Mouse (Mus musculus) right cerebral cortex, adult 2 months (tissue): ENCODE data around the gene Polr2e.
"Not testable (repeated sequence)": the region's sequence is repeated elsewhere in the genome, so short reads cannot be mapped to it uniquely, and the experiment has no call there.

Source experiments
- DNase-seq, 2 experiments: peaks; one replicate each; pipeline ENCODE4 v3.0.0; 2021 to 2022; ENCODE audit warnings: low spot score in 2 of 2

Gene Polr2e

DNA sequence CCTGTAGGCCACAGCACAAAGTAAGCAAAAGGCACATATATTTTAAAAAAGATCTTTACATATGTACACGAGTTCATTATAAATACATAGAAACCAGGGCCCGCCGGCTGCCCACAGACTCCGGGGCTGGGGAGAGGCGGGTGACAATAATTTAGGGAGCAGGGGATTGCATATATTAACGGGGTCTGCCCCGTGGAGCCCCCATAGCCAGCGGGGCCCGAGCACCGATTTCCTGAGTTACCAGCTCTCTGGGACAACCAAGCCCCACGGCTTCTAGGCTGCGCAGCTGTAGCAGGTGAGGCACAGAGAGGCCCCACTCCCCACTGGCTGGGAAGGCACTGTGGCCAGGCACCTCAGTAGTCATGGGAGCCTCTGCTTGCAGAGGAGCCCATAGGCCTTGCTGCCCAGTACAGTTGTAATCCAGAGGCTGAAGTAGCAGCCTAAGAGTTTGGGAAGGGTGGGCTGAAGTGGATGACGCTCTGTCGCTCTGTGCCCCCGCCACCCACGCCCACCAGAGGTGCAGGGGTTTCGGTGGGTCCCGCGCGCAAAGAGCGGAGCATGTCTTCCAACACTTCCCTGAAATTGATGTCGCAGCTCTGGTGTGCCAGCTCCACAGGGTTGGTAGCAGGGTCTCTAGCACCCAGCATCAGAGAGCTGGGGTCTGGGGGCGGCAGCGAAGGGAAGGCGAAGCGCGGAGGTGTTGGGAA lies 17.5 kb upstream of the Polr2e start:
- DNase-seq = no peak

DNA sequence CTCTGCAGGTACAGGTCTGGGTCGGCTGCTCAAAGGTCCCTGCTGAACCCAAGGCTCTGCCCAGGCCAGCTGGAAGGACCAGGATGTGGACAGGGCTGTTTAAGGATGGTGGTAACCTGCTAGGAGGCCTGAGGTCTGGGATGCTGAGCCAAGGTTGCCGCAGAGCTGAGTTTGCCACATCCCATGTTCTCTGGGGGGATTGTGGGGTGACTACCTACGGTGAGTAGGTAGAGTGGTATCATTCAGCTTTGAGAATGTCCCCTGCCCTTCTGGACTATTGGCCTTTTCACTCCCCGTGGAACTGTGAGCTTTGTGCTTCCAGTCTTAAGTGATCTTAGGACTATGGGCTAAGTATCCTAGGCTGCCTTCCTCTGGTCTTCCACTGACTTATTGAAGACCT lies 16.9 kb upstream of the Polr2e start:
- no peak for DNase-seq

DNA sequence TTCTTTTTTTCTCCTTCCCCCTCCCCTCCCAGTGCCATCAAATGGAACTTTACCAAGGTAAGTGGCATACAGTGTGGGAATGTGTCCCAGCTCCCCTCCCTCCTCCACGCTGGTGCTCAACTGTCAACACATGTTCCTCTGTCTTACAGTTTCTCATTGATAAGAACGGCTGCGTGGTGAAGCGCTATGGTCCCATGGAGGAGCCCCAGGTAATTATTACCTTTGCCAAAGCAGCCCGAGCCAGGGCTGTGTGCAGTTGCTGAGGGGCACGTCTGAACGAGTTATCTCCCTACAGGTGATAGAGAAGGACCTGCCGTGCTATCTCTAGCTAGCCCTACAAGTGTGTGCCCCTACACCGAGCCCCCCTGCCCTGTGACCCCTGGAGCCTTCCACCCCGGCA lies 16.3 kb upstream of the Polr2e start:
- DNase-seq = no peak

DNA sequence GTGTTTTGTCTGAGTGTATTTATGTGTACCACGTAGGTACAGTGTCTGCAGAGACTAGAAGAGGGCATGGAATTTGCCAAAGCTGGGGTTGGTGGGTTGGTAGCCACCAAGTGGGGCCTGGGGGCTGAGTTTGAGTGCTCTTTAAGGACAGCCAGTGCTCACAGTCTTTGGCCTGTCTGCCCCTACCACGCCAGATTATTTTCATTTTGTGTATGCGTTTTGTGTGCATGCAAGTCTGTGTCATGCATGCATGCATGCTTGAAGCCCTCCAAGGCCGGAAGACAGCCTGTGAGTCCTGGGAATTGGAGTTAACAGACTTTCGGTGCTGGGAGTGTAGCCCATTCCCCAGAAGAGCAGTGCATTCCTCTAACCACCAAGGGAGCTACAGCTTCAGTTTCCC lies 15.8 kb upstream of the Polr2e start:
- no peak for DNase-seq

DNA sequence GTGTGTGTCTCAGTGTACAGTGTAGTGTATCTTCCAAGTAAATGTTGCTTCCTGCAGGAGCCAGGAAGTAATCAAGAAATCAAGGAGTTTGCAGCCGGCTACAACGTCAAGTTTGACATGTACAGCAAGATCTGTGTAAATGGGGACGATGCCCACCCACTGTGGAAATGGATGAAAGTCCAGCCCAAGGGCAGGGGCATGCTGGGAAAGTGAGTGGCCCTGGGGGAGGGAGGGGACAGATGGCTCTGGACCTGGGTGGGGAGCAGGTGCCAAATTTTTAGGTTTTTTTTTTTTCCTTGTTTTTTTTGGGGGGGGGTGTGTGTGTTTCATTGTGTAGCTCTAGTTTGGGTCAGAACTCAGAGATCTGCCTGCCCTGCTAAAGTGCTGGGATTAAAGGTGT lies 15.3 kb upstream of the Polr2e start:
- not testable (repeated sequence) for DNase-seq

DNA sequence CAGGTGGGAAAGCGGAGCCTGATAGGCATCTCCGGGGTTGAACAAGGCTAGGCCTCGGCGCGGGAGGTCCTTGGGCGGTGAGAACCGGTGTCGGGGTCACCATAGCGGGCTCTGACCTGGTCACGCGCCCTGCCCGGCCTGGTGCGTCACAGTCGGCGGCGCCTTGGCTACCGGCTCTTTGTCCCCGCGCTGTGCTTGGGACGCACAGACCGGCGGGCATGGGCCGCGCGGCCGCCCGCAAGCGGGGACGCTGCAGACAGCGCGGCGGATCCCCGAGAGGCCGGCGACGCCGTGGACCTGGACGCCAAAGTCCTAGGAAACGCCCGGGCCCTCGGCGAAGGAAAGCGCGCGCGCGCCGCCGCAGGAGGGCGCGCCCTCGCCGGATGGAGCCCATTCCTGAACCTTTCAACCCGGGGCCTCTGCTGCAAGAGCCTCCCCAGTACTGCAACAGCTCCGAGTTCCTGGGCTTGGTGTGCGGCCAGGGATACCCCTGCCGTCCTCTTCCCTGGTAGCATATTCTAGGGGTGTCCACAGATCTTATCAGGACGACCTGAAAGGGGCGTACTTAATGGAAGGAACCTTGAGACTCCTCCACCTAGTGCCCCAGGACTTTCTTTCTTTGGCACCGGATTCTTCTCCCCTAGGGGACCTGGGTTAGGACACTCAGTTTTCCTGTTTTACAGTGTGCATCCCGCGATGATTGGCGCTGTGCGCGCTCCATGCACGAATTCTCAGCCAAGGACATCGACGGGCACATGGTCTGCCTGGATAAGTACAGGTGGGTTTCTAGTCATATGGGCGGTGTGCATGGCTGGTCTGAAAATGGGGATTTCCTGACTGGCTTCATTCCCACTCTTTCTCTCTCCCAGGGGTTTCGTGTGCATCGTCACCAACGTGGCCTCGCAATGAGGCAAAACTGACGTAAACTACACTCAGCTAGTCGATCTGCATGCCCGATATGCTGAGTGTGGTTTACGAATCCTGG lies 14.5 kb upstream of the Polr2e start:
- peak; percentile 49 to 59 for DNase-seq

DNA sequence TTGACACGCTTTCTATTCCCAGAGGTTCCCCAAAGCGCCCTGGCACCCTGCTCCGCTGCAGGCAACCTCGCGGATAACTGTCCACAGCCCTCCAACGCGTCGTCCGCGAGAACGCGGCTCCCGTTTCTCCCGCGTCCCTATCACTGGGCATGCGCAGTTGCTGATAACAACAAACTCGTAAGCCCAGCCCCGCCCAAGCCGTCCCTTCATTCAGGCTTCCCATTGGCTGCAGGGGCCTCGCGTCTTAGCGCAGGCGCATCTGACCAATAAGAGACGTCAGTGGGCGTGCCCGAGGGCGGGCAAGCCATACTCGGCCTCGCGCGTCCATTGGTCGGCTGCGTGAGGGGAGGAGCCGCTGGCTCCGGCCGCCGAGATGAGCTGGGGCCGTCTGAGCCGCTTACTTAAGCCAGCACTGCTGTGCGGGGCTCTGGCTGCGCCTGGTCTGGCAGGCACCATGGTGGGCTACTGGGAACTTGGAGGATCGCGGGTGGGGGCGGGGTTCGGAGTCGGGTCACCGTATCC lies 13.7 kb upstream of the Polr2e start:
- DNase-seq = peak; percentile 100

DNA sequence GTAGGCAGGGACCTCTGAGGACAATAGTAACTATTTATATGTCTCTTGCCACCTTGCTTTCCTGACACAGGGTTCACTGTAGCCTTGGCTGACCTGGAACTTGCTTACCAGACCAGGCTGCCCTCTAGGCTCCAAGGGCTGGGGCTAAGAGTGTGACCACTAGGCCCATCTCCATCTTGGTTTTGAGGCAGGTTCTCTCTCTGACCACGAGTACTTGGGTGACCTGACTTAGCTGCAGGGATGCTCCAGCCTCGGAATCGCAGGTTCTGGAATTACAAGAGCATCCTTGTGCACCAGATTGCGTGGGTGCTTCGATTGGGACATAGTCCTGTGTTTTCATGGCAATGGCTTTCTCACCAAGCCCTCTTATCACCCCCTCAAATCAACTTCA lies 12.8 kb upstream of the Polr2e start:
- DNase-seq = no peak

DNA sequence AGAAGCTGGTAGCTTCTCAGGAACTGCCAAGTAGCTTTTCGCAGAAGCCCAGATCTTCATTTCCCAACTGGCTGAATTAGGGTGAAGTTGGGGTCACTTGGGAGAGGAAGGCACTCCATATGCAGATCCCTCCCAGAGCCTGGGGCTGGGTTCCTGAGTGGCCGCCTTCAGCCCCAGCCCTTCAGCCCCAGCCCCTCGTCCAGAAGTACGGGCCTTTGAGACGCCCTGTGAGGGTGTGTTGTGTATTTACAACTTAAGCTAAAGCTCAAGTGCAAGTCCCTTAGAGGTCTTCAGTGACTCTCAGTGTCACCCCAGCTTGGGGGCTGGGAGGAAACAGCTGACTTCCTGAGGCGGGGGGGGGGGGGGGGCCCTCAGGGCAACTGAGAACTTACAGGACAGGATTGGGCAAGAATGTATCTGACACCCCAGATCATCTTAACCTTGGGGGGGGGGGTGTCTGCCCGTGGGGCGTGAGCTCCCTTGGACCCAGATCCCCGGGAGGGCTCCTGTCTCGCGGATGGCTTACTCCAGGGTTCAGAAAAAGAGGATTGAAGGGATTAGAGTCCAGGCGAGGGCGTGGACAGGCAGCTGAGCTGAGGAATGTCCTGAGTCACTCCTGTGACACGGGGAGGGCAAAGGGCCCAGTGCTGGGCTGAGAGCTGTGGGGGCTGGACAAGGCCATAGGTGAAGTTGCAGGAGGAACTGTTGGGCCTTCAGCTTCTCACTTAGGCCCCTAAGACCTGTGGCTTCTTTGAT lies 12.2 kb upstream of the Polr2e start:
- DNase-seq = no peak

DNA sequence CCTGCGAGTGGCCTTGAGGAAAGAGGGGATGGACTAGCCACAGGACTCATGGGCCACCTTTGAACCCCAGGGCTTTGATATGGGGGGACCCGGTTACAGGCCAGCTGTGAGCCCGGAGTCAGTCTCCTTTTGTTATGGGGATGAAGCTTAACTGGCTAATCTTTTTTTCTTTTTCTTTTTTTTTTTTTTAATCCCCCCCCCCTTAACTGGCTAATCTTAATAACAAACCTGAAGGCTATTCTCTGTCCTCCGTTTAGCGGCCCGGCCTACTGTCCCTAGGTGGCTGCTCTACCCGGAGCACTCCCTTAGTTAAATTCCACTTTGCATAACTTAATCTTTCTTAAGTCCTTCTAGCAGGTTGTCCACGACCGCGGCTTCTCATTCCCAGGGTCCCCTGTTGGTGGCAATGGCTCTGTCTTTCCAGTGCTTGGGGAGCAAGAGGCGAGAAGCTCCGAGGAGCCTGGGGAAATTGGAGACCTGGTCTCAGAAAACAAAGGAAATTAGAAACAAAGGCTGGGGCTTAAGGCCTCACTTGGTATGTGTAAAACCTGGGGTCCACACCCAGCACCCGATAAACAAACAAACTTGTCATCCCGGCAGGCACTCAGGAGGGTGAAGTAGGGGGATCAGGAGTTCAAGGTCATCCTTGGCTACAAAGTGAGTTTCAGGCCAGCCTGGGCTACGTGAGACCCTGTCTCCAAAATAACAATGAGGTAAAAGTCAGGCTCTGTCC lies 11.5 kb upstream of the Polr2e start:
- DNase-seq = no peak

DNA sequence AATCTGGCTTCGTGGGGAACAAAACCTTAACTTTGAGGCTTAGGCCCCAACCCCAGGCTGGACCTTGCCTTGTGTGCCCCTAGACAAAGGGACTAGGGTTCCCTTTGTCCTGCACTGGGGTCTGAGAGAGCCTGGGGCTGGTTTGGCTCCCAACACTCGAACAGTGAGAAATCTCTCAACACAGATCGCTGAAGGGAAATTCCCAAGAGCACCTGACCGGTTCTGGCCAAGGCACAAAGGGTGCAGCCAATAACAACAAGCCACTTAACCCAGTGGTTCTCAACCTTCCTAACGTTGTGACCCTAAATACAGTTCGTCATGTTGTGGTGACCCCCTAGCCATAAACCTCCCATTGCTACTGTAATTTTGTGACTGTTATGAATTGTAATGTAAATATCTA lies 10.6 kb upstream of the Polr2e start:
- DNase-seq = no peak

DNA sequence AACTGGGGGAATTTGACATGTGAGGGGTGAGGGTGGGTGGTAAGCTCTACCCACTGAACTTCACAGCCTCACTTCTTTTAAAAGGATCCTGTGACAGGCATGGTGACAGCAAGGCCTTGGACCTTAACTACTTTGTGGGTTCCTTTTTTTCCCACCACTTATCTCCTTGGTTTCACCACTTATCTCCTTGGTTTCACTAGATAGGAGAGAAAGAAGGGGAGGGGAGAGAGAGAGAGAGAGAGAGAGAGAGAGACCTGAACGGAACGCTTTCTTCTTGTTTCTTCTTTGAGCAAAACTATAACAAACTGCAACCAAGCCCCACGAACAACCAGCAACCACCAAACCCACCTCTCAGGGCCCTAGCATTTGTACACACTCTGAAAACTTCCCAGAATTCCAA lies 9.2 kb upstream of the Polr2e start:
- DNase-seq = no peak

DNA sequence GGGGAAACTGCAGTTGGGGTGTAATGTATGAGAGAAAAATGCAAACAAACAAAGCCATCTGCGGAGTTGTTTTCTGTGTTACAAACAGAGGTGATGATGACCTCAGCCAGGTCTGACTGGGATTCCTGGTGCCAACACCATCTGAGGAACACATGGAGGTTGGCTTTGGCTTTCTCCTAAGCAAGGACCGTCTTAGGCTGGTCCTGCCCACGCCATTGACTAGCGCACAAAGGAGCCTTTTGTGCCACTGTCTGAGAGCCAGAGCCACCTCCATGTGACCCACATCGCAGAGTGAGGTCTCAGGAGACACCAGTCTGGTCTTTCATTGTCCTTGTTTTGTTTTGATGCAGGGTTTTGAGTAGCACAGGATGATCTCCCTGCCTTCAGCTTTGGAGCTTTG lies 8.8 kb upstream of the Polr2e start:
- no peak for DNase-seq

DNA sequence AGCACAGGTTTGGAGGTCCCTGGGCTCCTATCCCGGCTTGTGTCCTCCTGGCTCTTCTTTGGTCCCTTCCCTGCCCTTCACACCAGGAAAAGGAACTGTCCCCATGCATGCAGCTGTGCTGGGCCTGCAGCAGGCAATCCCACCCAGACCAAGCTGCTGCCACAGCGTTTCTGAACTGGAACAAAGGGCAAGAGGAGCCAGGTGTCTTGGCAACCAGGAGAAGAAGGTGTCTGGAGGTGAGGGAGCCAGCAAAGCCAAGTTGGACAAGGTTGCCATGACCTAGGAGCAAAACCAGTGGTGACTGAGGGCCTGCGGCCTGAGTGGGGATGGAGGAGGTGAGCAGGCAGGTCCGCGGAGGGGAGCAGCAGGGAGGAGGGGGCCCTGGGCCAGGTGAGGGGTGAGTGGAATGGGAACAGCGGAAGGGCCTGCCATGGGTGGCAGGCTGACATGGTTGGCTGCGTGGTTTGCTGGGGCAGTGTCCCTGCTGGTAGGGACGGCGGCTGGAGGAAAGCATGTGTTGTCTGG lies 7.5 kb upstream of the Polr2e start, which contains the start of gene Gpx4:
Gene Gpx4, plus strand, starts transcription at position 126 of the 525 bp plus-strand sequence.
- no peak for DNase-seq

DNA sequence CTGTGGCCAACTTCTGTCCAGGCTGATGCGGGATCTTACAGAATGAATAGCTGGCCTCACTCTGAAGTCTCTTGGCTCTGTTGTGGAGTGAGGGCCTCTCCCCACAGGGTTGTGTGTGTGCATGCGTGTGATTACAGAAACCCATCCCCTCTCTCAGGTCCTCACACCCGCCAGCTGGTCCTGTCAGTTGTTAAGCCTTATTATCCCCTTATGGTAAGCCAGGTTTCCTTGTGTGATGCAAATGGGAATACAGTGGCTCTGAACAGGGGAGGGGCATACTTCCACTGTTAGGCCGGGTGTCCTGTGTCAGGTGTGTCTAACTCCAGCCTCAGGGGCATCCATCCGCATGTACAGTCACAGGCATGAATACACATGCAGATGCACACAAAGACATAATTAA lies 6.2 kb upstream of the Polr2e start:
- DNase-seq = no peak

DNA sequence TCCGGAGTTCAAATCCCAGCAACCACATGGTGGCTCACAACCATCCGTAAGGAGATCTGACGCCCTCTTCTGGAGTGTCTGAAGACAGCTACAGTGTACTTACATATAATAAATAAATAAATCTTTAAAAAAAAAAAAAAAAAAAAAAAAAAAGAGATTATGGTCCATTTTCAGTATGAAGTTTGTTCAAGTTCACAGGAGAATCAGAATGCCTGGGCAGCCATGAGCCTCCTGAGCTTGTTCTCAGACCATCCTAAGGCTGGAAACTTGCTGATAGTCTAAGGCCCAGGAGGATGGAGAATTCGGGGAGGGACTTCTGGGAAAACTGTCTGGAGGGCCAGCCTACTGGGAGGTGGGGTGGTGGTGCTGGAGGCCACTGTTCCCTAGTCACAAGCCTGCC lies 5.8 kb upstream of the Polr2e start:
- not testable (repeated sequence) for DNase-seq

DNA sequence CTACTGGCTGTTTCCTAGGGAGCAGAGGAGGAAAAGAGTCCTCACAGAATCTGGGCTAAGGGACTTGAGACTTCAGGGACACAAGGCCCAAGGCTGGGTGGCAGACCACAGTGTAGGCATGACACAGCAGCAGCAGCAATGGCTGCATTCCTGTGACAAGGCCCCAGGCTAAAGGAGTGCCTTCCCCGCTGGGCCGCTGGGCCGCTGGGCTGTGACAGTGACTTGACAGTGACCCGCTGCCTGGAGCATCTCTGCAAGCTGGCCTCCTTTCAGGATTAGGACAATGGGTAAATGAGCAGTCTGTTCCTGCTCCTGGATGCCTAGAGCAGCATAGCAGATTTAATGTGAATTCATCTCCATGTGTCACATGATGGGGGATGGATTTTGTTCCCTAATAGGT lies 4.5 kb upstream of the Polr2e start:
- no peak for DNase-seq

DNA sequence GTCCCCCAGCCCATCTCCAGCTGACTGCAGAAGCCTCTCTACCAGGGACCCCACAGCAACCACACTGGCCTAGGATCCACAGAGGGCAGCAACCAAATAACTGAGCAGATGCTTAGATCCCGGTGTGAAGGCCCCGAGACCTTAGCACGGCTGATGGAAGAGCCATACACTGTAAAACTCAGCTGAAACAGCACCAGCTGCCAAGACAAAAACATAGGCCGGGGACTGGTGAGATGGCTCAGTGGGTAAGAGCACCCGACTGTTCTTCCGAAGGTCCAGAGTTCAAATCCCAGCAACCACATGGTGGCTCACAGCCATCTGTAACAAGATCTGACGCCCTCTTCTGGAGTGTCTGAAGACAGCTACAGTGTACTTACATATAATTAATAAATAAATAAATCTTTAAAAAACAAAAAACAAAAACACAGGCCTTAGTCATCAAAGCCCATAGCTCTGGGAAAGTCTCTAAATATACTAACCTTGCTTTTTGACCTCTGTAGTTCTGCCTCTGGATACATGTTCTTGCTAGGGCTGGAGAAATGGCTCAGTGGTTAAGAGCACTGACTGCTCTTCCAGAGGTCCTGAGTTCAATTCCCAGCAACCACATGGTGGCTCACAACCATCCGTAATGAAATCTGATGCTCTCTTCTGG lies 1.9 kb upstream of the Polr2e start:
- DNase-seq = not testable (repeated sequence)

DNA sequence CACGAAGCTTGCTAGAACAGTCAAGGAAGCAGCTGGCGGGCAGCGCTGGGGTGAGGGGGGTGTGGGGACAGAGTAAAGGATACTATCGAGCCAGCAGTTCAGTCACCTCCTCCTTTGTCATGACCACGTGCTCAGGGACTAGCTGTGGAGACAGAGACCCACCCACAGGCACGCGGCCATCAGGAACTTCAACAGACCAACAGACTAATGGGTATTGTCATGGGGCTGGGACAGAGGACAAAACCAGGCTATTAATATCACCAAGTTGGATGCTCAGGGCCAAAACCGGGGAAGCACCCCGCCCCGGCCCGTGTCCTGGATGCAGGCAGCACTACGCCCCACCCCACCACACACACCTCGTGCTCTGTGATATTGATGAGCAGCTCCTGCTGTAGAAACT lies 2.8 kb downstream of the Polr2e start:
- DNase-seq = no peak

DNA sequence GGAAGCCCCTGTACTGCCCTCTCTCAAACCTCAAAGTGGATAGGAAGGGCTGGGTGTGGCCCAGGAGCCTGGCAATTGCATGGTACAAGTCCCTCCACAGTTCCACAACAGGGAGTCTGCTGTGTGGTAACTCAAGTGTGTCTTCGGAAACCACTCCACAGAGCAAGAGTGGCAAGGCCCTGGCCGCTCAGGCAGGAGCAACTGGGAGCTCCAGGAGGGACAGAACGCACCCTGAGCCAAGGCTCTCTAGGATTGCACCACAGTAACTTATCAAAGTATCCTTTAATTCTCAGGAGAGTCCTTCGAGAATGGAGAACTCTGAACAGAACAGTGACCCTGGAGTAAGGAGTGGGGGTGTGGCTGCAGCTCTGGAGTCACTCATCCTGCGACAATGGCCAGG lies 3.9 kb downstream of the Polr2e start:
- DNase-seq = no peak

DNA sequence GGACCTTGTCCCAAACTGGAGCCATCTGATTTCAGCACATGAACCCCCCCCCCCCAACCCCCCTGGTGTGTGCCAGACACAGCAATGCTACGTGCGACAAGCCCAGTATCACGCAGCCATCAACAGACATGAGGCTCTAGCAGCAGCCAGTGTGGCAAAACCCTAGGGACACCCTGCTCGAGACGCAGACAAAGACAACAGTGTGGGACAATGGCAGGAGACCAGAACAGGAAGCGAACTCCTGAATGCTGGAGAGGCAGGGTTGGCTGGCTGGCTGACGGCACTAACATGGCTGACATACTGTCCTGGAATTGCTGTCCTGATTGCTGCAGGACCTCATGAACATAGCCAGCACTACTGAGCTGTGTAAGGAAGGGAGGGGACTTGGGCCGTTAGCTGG lies 4.4 kb downstream of the Polr2e start:
- DNase-seq = no peak
